Mouse (Mus musculus): ENCODE measurements around the gene Eif4e3.

Gene Eif4e3

DNA sequence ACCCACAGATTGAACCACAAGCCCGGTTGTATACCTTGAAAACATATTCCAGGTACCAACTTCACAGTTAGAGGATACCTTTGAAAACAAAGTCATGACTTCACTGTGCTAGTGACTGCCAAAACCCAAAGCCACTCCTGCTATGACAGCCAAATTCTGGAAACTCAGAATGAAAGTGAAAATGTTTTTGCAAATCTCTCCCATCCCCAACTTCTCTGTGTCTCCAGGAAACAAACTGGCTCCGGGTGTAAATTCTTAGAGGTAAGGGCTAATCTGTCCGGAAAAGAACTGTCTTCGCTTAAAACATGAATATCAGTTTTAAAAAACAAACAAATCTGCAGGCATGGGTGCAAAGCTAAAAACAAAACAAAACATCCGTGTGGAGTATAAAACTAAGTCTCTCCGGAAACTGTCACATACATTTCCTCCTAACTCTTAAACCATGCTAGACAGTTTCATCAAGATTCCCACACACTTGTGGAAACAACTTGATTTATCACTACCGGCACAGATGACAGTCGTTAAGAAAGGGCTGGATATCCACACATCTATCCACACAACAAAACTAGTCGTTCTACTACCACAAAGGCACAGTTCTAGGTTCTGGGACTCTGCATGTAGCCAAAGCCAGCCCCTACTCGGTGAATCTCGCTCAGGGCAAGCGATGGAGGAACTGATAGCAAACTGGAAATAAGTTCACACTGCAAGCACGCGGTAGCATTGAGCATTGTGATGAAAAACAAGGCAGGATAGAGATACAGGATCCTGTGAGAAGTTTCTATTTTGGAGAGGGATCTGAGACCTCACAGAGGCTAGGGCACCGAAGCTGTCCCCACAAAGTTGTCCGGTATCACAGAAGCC, 884 bp downstream of the Eif4e3 start:
- DNase-seq (ENCODE audit: extremely low spot score, low read depth, low spot score): no peak

DNA sequence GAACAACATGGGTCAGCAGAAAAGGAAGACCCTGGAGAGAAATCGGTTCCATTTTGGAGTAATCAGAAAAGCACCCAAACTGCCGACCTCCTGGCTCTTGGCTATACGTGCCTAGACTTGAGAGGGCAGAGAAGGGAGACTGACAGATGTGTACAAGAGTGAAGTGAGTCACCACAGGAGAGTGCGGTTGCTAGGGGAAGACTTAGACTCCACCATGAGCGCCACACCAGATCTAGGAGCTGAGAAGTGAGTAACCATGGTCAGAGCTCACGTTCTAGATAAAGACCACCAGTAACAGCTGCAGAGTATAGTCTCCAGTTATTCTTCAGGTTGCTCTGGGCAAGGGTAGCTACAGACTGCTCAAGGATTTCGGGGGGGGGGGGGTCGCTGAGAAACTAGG, 3.3 kb downstream of the Eif4e3 start:
- DNase-seq (ENCODE audit: extremely low spot score, low read depth, low spot score): no peak

DNA sequence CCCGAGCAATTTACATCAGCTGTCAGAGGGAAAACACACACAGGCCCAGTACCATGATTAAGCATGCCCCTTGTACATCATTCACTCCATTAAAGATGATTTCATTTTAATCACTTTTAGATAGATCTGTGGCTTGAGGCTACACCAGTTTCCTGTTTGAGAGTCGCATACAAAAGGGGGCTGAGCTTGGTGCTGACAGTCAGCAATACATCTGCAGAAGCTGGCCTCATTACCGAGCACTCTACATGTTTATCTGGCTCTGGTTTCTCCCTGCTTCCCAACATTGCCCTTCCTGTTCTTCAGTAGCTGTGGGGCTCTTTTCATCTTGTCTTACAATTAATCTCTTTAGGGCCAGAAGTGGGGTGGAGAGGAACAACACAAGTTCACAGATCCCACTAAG, 6.1 kb downstream of the Eif4e3 start:
- no peak for DNase-seq (ENCODE audit: extremely low spot score, low read depth, low spot score)

DNA sequence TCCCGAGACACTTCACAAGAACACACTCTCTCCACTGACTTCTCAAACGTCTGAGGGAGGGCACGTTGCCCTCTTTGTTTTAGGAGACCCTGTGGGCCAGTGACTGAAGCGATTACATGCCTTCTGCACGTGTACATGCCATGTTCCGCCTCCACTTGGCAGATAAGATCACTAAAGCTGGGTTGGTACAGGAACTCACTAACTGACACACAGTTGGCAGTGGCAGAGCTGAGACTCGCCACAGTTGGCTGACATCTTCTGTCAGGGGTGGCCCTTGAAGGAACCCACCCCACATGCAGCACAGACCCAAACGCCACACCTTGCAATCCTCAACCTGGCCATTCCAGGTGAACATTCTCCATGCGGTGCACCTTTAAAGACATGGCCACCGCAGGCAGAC, 8.0 kb downstream of the Eif4e3 start:
- DNase-seq (ENCODE audit: extremely low spot score, low read depth, low spot score): no peak

- DNase-seq (ENCODE audit: extremely low spot score, low read depth, low spot score): no peak
Measured at GRCm38 (mm10) chr6:99656088-99656487, 10.5 kb downstream of the Eif4e3 start.

DNA sequence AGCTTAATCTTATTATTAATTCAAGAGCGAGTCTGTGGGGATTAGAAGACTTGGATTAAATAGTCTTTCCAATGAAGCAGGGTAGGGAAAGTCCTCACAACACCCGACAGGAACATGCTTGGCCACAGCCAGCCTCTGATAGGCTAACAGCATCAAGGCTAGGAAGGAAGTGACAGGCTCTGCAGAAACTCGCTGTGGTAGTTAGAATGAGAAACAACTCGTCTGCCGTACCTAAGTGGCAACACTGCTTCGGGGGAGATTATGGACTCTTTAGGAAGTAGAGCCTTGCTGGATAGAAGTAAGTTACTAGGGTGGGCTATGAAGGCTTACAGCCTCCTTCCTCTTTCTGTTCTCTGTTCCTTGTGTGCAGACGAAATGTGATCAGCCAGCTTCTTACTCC, 11.1 kb downstream of the Eif4e3 start:
- no peak for DNase-seq (ENCODE audit: extremely low spot score, low read depth, low spot score)

DNA sequence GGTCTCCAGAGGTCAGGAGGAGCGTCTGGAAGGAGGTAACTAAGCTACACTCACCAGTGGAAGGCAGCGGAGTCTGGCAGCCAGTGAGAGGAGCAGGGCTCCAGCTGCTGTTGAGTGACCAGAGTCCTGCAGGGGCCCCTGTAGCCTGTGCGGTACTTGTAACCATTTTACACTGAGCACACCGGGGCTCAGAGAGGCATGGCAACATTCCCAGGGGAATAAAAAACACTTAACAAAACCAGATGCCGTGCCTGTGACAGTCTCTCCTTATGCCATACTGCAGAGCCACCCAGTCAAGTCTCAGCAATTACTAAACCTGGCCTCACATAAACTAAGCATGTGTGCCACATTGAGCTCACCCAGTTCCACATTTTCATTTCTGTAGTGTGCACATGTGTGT, 12.2 kb downstream of the Eif4e3 start:
- DNase-seq (ENCODE audit: extremely low spot score, low read depth, low spot score): no peak

- DNase-seq (ENCODE audit: extremely low spot score, low read depth, low spot score): no peak
Measured at GRCm38 (mm10) chr6:99652341-99652740, 14.2 kb downstream of the Eif4e3 start.

GRCm38 (mm10) chr6:99649307-99649706, 17.3 kb downstream of the Eif4e3 start:
- no peak for DNase-seq (ENCODE audit: extremely low spot score, low read depth, low spot score)

DNA sequence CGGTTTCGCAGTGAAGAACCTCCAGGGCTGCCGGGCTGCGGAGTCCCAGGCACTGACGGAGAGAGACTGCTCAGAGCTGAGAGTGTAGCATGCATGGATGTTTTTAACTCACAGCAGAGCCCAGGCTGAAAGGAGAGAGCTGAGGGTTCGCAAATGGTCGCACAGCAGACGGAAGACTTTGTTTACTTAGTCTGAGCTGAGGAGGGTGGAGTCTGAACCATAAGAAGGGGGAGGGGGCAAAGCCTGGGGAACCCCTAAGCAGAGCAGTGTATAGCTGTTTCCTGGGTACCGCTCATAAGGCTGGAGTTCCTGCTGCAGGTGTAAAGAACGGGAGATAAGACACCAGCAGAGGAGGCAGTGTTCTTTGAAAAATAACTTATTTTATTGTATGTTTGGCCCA, 20.2 kb downstream of the Eif4e3 start:
- no peak for DNase-seq (ENCODE audit: extremely low spot score, low read depth, low spot score)

DNA sequence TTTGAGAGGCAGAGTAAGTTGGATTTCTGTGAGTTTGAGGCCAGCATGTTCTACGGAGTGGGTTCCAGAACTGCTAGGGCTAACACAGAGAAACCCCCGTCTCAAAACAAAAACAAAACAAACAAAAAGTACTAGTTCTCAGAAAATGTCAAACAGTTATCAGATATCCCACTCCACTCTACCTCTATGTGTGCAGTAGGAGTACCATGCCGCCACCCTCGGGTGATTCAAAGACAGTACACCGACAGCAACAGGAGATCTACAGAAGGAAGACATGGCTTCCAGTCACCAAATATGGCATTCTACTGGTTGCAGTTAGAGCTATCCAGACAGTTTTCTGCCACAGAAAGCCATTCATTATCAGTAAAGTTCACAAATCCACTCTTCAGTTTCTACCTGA, 21.7 kb downstream of the Eif4e3 start:
- DNase-seq (ENCODE audit: extremely low spot score, low read depth, low spot score): no peak

- DNase-seq (ENCODE audit: extremely low spot score, low read depth, low spot score): no peak
Measured at GRCm38 (mm10) chr6:99644386-99644785, 22.2 kb downstream of the Eif4e3 start.

DNA sequence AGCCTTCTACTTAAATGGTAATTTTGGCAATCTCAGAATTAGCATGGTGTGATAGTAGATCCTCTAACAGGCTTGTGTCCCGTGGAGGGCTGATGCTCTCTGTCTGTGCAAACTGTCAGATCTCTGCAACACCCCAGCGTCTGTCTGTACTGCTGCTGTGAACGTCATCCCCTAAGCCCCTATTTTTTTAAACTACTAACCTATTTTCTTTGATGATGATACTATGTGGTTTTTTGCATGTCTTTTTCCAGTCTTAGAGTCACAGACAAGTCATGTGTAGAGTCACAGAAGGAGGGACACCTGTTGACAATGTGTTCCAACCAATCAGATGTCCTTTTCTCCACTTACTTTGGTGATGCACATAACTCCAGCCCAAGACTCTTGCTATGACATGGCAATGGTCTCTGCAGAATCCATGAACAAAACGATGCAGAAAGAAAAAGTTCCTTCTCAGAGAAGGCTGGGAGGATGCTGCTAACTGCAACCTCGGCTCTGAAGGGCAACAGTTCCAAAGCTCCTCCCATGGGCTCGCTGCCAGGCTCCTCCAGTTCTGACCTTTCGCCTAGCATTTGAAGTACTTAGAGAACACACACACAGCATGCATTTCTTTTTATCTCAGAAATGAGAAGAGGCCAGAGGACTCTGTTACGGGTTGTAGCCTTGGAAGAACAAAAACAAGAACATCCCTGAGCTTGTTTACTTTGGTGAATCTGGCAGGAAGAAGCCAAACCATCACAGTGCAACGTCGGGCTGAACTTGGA, 23.0 kb downstream of the Eif4e3 start:
- DNase-seq (ENCODE audit: extremely low spot score, low read depth, low spot score): no peak

GRCm38 (mm10) chr6:99637456-99637855, 29.1 kb downstream of the Eif4e3 start:
- no peak for DNase-seq (ENCODE audit: extremely low spot score, low read depth, low spot score)

DNA sequence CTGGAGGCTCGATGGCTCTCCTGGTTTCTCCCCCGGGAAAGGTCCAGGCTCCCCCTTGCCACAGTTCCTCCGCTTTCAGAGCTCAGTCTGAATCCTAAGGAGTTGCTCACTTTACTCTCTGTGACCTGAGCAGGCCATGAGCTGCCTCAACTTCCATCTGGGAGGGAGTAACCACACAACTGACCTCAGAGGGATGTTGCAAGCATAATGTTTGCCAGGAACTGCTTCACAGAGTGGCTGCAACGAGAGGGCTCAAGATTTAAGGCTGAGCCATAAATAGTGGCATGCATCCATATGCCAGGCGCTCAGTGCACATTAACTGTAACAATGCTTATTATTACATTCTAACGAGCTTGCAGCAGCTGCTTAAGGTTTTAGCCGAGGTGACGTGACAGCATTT, 29.8 kb downstream of the Eif4e3 start:
- no peak for DNase-seq (ENCODE audit: extremely low spot score, low read depth, low spot score)

DNA sequence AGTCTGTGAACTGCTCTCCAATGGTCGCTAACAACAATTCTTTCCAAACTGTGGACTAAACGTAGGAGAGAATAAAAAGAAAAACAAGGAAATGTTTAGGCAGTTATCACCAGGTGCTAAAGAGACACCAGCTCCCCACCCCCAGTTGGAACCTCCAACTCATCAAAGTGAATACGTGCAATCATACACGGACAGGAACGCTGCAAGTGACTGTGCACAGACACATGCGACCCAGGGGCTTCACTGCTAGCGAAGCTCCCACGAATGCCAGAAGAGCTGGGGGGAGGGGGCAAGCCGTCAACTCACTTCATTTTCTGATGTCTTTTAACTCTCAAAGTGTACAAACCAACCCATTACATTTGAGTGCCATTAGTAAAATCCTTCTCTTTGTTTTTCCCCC, 30.4 kb downstream of the Eif4e3 start:
- DNase-seq (ENCODE audit: extremely low spot score, low read depth, low spot score): no peak

GRCm38 (mm10) chr6:99632121-99632980, 34.2 kb downstream of the Eif4e3 start:
- DNase-seq (ENCODE audit: extremely low spot score, low read depth, low spot score): no peak

GRCm38 (mm10) chr6:99631637-99632036, 34.9 kb downstream of the Eif4e3 start:
- no peak for DNase-seq (ENCODE audit: extremely low spot score, low read depth, low spot score)

- no peak for DNase-seq (ENCODE audit: extremely low spot score, low read depth, low spot score)
Measured at GRCm38 (mm10) chr6:99629726-99630458, 36.7 kb downstream of the Eif4e3 start.

DNA sequence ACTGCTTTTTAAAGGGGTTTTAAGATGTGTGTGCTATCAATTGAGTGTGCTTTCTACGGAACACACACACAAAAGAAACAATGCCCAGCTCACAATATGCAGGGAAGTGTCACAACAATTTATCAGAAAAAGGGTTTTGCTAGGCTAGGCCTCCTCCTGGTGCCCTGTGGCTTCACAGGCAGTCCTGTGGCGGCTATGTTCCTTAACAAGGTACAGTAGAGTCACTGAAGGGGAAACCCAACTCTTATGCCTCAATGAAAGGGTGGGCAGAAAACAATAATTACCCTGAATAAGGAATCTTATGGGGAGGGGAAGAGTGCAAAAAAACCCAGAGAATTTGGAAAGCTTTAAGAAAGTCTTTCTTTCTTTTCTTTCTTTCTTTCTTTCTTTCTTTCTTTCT, 40.2 kb downstream of the Eif4e3 start:
- DNase-seq (ENCODE audit: extremely low spot score, low read depth, low spot score): no peak

- no peak for DNase-seq (ENCODE audit: extremely low spot score, low read depth, low spot score)
Measured at GRCm38 (mm10) chr6:99625803-99626202, 40.8 kb downstream of the Eif4e3 start.

Measured in hindlimb bud, embryonic 11.5 days (tissue).